Mouse (Mus musculus) embryonic stem cell, embryonic (primary cell): ENCODE data around the gene Mybbp1a.

Experiments
- CTCF ChIA-PET, 4 experiments: fragments of 300-600 bp in 2 of 4; fragments of 350-600 bp in 2 of 4; sonication (Branson Sonifier 250); formaldehyde crosslinking; loops; one replicate each; lab custom pipeline; 2022; ENCODE audit warnings: inconsistent platforms in 2 of 4; lab: Charles Lee
- POLR2A ChIA-PET, 4 experiments: fragments of 300-600 bp in 2 of 4; fragments of 350-600 bp in 2 of 4; sonication (Branson Sonifier 250); formaldehyde crosslinking; loops; one replicate each; lab custom pipeline; 2022; ENCODE audit warnings: antibody characterized with exemption in 4 of 4, inconsistent platforms in 1 of 4; lab: Charles Lee

Mybbp1a gene

DNA sequence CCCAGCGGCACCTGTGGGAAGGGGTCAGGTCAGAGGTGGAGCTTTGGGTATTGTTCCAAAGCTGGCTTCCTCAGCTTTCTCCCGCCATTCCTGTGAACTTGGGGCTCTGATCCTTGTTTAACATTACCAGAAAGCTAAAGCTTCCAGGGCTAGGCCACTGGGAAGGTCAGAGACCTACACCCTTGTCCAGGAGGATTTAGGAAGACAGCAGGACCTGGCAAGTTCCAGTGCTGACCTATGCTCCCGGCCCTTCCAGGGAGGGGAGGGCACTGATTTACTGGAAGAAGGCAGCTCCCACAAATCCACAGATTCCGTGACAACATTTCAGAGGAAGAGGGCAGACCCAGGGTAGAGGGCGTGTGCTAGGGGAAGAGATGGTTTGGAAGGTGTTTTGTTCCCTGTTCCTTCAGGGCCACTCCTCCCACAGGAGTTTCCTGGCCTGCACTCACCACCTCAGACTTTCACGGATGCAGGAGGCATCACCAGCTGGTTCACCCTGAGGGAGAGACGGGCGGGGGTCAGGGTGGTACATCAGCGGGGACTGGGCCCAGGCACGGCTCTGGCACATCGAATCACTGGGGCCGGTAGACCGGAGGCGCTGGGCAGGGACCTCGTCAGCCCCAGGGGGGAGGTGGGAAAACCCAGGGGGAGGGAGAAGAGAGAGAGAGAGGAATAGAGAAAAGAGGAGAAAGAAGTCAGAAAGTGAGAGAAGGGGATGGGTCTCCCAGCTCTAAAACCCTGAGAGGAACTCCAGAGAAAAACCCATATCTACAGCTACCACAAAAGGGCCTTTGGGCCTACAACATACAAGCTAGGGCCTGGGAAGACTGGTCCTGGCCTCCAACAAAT is 12.2 kb downstream of the Mybbp1a start:
- ChIA-PET POLR2A (interaction anchor here (0.6 to 6.5 kb wide), 25 partner anchors 9 to 158 kb away, joined by 3 to 80 read pairs (median 4); partner anchors contain the start of genes Mybbp1a (in 2 of the 4) and Ggt6 (in 1 of the 4)), CTCF (interaction anchor here in 3 of 4 experiments (0.7 to 1.4 kb wide), 9 partner anchors 24 to 586 kb away, joined by 3 to 4 read pairs (median 3); no protein-coding TSS in a partner anchor)

GRCm38 (mm10) chr11:72455694-72456093 is 14.5 kb downstream of the Mybbp1a start:
- ChIA-PET CTCF (interaction anchor here in 2 of 4 experiments (0.6 to 0.9 kb wide), 2 partner anchors 34 to 108 kb away, joined by 3 read pairs; partner anchors contain the start of gene Spns2 (in 1 of the 2)), POLR2A (interaction anchor here in 3 of 4 experiments (0.8 to 6.5 kb wide), 11 partner anchors 11 to 60 kb away, joined by 3 to 80 read pairs (median 4); partner anchors contain the start of genes Spns2 (in 2 of the 3), Ggt6 (in 1 of the 3) and Mybbp1a (in 1 of the 3))

- ChIA-PET CTCF (no interaction called here), POLR2A (interaction anchor here in 1 of 4 experiments (0.6 to 1.0 kb wide), 2 partner anchors 25 to 32 kb away, joined by 3 to 5 read pairs; partner anchors contain the start of gene Spns2)
These were observed 16.9 kb downstream of the Mybbp1a start for GRCm38 (mm10) chr11:72457995-72458496.

GRCm38 (mm10) chr11:72458502-72458901 is 17.3 kb downstream of the Mybbp1a start:
- ChIA-PET POLR2A (interaction anchor here in 1 of 4 experiments (0.6 to 1.0 kb wide), 2 partner anchors 26 to 31 kb away, joined by 3 to 5 read pairs; partner anchors contain the start of gene Spns2), CTCF (interaction anchor here in 1 of 4 experiments (0.6 kb wide), 1 partner anchor 482 kb away, joined by 3 read pairs; no protein-coding TSS in a partner anchor)

- POLR2A ChIA-PET: interaction anchor here in 2 of 4 experiments (0.6 to 4.0 kb wide), 5 partner anchors 9 to 57 kb away, joined by 3 to 23 read pairs (median 4); partner anchors contain the start of gene Spns2 (in 1 of the 2)
- CTCF ChIA-PET: interaction anchor here in 2 of 4 experiments (1.0 to 1.5 kb wide), 2 partner anchors 101 to 119 kb away, joined by 3 read pairs; no protein-coding TSS in a partner anchor
These were observed 20.4 kb downstream of the Mybbp1a start for GRCm38 (mm10) chr11:72461500-72461981.

DNA sequence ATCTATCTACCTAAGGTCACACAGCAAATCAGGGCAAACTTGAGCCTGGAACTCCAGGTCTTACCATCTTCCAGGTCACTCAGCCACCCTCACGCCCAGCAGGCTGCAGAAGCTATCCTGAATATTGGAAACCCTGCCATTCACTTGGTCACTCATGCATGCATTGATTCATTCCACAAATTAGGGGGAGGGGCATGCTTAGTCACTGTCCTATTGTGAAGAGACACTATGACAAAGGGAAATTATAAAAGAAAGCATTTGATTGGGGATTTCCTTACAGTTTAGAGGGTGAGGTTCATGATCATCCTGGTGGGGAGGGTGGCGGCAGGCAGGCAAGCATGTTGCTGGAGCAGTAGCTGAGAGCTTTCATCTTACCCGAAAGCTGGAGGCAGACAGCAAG is 23.7 kb downstream of the Mybbp1a start:
- CTCF ChIA-PET: no interaction called here

DNA sequence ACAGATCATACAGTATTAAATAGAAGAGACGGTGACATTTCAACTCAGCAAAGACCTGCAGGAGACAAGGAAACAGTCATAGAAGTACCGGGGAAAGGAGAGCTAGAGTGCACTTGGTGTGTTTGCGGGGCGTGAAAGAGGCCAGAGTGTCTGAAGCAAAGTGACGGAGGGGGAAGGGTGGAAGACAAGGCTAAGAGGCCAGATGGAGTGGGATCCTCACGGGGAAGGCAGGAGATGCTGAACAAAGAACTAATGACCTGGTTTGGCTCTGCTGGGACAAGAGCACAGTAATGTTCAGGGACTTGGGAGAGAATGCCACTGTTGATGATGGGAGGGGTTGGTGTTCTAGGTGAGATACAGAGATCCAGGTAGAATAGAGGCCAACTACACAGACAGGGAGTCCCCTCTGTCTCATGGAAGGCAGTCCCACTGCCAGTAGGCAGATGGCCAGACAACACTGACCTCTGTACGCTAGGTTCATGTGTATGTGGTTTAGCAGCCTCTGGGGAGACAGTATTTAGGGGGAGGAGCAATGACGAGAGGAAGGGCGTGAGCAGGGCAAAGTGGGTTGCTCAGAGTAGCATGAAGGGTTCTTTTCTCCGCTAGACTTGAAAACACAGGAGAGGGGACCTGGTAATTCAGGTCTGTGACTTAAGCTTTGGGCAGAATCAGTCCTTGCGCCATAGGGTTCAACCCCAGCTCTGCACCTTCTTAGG is 25.0 kb downstream of the Mybbp1a start:
- ChIA-PET POLR2A (interaction anchor here in 1 of 4 experiments (0.9 to 4.4 kb wide), 2 partner anchors 10 to 11 kb away, joined by 3 to 16 read pairs; no protein-coding TSS in a partner anchor), CTCF (interaction anchor here in 3 of 4 experiments (0.6 to 1.4 kb wide), 3 partner anchors 24 to 368 kb away, joined by 3 to 26 read pairs (median 4); partner anchors contain the start of gene Spns2 (in 1 of the 3))

More for the DNA sequence above, 23.7 kb downstream of the Mybbp1a start:
- POLR2A ChIA-PET: interaction anchor here in 1 of 4 experiments (4.0 kb wide), 1 partner anchor 12 kb away, joined by 23 read pairs; no protein-coding TSS in a partner anchor

DNA sequence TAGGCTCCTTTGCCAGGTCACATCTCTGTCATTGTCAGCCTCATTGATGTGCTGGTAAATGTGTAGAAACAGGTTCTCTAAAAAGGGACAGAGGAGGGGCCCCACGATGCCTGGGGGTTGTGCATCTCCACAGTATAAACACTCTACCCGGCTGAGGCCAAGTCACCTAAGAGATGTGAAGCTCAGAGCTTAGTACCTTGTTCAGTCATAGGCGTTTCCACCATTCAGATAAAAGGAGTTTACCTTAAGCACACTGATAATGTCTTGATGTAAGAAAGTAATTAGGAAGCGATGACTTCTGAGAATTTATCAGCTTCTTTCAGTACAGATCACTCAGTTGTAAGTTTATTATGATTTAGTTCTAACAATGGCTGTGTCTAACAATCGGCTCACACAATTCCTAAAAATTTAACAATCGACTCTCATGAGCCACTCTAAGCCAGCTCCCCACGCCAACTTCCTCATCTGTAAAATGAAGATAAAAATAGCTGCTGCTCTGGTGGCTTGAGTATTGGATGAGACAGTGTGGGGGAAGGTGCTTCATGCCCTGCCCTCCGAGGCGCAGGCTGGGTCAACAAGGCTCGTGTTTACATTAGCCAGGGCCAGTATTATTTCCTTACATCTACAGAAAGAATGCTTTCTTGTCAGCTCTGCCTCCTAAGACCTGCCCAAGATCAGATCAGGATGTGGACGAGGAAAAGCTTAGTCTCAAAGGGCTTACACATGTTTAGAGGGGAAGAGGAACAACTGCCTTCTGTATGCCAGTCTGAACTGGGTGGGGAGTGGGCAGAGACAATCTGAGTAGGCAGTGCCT is 25.7 kb downstream of the Mybbp1a start:
- ChIA-PET CTCF (interaction anchor here in 3 of 4 experiments (0.6 to 1.4 kb wide), 3 partner anchors 23 to 368 kb away, joined by 3 to 26 read pairs (median 4); partner anchors contain the start of gene Spns2 (in 1 of the 3)), POLR2A (interaction anchor here in 2 of 4 experiments (0.8 to 4.4 kb wide), 3 partner anchors 10 to 14 kb away, joined by 3 to 16 read pairs (median 3); no protein-coding TSS in a partner anchor)

DNA sequence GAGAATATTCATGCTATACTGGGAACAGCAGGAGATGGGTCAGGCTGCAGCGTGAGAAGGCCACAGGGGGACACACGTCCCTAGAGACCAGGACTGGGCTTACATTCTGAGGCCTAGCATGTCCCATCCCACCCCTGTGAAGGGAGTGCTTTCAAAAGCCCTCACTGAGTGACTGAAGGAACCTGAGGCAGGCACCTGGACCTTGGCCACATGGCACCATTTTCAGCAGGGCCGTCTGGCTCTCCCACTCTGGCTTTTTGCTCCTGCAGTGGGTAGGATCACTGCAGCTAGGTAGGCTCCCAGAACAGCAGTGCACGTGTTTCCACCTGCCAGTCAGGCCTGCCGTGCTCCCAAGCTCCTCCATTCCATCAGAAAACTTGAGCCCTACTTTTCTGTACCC is 27.4 kb downstream of the Mybbp1a start:
- POLR2A ChIA-PET: interaction anchor here in 2 of 4 experiments (0.6 to 4.4 kb wide), 7 partner anchors 9 to 34 kb away, joined by 3 to 16 read pairs (median 4); partner anchors contain the start of genes Ggt6 (in 1 of the 2) and Spns2 (in 1 of the 2)

GRCm38 (mm10) chr11:72469217-72469616 is 28.1 kb downstream of the Mybbp1a start:
- POLR2A ChIA-PET: interaction anchor here in 2 of 4 experiments (0.9 to 4.4 kb wide), 7 partner anchors 8 to 29 kb away, joined by 3 to 16 read pairs (median 4); partner anchors contain the start of gene Spns2 (in 1 of the 2)

More for the DNA sequence above, 27.4 kb downstream of the Mybbp1a start:
- CTCF ChIA-PET: interaction anchor here in 1 of 4 experiments (1.2 kb wide), 1 partner anchor 21 kb away, joined by 4 read pairs; the partner anchor contains the start of gene Spns2

DNA sequence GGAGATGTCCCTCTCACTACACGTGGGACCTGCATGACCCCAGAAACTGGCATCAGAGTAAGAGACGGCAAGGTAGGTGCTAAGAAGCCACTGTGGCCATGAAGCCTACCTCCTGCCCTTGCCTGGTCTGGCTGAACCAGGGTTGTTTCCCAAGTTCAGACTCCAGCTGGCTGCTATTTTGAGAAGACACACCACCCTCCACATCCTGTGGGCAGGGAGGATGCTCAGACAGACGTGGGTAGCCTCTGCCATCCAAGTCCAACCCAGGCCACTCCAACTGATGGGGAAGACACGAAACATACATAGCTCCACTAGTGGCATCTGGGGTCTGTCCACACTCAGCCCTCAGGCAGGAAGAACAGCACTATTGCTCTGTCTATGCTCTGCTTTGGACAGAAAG is 28.8 kb downstream of the Mybbp1a start:
- POLR2A ChIA-PET: interaction anchor here in 2 of 4 experiments (1.2 to 2.8 kb wide), 4 partner anchors 11 to 28 kb away, joined by 3 to 8 read pairs (median 3); no protein-coding TSS in a partner anchor
- CTCF ChIA-PET: interaction anchor here in 1 of 4 experiments (0.8 kb wide), 1 partner anchor 20 kb away, joined by 6 read pairs; the partner anchor contains the start of gene Spns2

More at GRCm38 (mm10) chr11:72469217-72469616, 28.1 kb downstream of the Mybbp1a start:
- CTCF ChIA-PET: interaction anchor here in 2 of 4 experiments (0.8 to 1.2 kb wide), 2 partner anchors 20 to 21 kb away, joined by 4 to 6 read pairs; partner anchors contain the start of gene Spns2 (in 2 of the 2)

DNA sequence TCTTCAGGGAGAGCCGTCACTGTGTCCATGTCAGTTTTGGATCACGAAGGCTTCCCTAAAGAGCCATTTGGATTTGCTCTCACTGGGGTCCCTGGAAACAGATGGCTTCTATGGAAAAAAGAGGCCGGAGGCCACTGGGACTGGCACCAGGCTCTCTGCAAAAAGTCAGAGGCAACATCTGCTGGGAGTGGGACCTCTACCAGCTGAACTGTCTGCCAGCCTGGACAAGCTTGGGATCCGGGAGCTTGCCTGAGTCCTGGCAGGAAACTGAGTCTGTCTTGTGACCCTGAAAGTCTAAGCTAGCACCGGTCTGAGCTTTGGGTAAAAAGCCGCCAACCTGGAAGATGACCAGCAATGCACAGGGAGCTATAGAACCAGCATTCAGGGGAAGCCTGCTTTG is 30.2 kb downstream of the Mybbp1a start:
- CTCF ChIA-PET: interaction anchor here in 2 of 4 experiments (0.8 to 1.6 kb wide), 2 partner anchors 24 to 82 kb away, joined by 5 read pairs; no protein-coding TSS in a partner anchor
- POLR2A ChIA-PET: interaction anchor here in 3 of 4 experiments (0.5 to 2.8 kb wide), 8 partner anchors 8 to 115 kb away, joined by 3 to 8 read pairs (median 3); partner anchors contain the start of gene Spns2 (in 1 of the 3)

- POLR2A ChIA-PET: interaction anchor here in 2 of 4 experiments (0.7 to 1.0 kb wide), 4 partner anchors 9 to 374 kb away, joined by 3 to 4 read pairs (median 4); no protein-coding TSS in a partner anchor
- CTCF ChIA-PET: no interaction called here
These were observed 32.4 kb downstream of the Mybbp1a start for GRCm38 (mm10) chr11:72473540-72473939.

GRCm38 (mm10) chr11:72474926-72475325 is 33.8 kb downstream of the Mybbp1a start:
- CTCF ChIA-PET: no interaction called here
- POLR2A ChIA-PET: interaction anchor here in 2 of 4 experiments (0.7 to 1.2 kb wide), 3 partner anchors 35 to 67 kb away, joined by 3 to 5 read pairs (median 3); no protein-coding TSS in a partner anchor

GRCm38 (mm10) chr11:72475408-72475807 is 34.3 kb downstream of the Mybbp1a start:
- POLR2A ChIA-PET: interaction anchor here in 3 of 4 experiments (0.6 to 1.9 kb wide), 5 partner anchors 22 to 92 kb away, joined by 3 to 10 read pairs (median 3); no protein-coding TSS in a partner anchor
- CTCF ChIA-PET: no interaction called here
